Mouse (Mus musculus): ENCODE data around the gene Rhoh.
A peak's percentile ranks its signal among the peaks of the same experiment; 100 is the strongest.

Rhoh gene

GRCm38 (mm10) chr5:65860281-65861000 lies 572 bp upstream of the Rhoh start:
- no peak for DNase-seq (ENCODE audit: low spot score in 2 of 2)

DNA sequence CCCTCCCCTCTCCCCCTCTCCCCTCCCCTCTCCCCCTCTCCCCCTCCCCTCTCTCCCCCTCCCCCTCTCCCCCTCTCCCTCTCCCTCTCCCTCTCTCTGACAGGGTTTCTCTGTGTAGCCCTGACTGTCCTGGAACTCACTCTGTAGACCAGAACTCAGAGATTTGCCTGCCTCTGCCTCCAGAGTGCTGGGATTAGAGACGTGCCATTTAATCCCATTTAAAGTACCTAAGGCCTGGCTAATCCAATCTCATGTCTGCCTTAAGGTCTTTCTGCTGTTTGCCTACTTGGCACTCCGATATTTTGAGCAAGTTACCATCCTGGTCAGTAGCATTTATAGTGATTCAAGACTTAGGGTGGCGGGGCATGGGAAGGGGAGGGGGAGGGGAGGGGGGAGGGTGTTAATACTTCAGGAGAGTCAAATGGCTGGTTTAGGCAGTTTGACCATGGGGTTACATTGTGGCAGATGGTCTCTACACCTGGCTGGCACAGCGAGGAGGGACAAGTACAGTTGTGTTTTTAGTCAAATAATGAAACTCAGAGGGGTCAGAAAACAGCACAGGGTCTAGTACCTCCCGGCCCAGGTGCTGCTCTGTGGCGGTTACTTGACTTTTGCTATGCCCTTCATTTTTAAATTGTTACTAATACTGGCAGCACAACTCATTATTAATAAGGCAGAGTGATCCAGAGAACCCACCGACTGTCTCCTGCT lies 1.4 kb downstream of the Rhoh start:
- DNase-seq (ENCODE audit: low spot score in 2 of 2), result no peak

DNA sequence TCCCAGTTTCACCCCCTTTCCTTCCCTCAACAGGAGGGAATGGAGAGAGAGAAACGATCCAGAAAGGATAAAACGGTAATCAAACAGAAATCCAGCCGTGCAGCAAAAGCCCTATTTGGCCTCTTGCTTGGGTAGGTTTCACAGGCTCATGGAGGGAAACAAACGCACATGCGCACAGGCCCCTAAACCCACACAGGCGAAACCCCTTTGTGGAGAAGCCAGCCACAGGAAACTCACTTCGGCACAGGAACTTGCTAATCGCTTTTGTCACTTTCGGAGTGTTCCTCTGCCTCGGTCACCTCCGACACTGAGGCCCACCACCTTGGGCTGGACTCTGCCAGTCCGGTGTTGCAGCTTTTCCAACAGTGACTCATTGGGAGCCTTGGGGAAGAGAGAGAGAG lies 2.3 kb downstream of the Rhoh start:
- peak; percentile 67 to 69 for DNase-seq (ENCODE audit: low spot score in 2 of 2)

DNA sequence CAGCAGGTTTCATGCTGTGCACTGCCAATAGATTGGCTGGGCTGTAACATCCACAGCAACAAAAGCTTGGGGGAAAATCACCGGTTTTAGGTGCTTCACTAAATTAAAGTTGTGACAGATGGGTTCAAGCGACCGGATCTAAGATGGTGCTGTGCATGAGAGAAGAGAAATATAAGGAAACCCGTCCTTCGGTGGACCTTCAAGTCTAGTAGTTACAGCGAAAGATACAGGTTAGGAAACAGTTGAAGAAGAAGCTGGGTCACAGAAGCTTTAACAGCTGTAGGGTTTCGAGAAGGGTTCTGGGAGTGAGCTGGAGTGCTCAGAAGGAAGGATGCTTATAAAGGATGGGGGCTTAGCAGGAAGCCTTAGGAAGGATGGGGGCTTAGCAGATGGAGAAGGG lies 3.5 kb downstream of the Rhoh start:
- DNase-seq (ENCODE audit: low spot score in 2 of 2), result no peak

- no peak for DNase-seq (ENCODE audit: low spot score in 2 of 2)
Measured at GRCm38 (mm10) chr5:65864946-65865345, 3.9 kb downstream of the Rhoh start.

DNA sequence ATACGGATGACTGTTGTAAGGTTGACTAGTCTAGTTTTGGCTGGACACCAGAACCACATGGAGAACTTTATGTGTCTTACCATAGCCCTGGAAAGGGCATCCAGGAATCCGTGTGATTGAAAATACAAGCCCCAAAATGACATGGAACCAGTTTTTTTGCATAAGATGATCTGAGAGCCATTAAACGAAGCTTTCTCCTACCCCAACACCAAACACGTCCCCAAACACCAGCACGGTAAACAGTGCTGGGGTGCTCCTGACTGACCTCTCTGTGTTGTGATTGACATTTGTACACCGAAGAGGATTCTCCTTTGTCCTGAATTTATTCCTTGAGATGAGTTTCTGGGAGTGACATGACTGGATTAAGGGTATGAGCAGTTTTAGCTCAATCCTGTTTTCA lies 5.6 kb downstream of the Rhoh start:
- DNase-seq (ENCODE audit: low spot score in 2 of 2), result no peak

GRCm38 (mm10) chr5:65867380-65868116 lies 6.5 kb downstream of the Rhoh start:
- no peak for DNase-seq (ENCODE audit: low spot score in 2 of 2)

GRCm38 (mm10) chr5:65868419-65868818 lies 7.4 kb downstream of the Rhoh start:
- DNase-seq (ENCODE audit: low spot score in 2 of 2), result no peak

DNA sequence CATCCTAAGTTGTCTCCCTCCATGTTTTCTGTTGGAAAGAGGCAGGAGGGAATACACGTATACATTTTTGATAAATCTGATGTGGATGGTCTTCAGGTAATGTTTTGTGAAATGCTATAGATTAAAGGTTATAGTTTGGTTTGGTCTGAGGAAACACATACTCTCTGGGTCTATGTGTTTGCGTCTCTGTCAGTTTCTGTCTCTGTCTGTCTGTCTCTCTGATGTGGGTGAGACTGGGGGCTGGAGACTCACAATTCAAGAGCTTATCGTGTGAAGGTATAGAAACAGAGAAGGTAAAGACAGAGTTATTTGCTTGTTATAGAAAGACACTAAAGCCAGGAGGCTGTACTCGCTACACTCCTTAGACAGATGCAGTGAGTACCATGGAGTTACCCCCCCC lies 8.6 kb downstream of the Rhoh start:
- DNase-seq (ENCODE audit: low spot score in 2 of 2), result no peak

GRCm38 (mm10) chr5:65871276-65871875 lies 10.4 kb downstream of the Rhoh start:
- DNase-seq (ENCODE audit: low spot score in 2 of 2), result no peak

GRCm38 (mm10) chr5:65873212-65873611 lies 12.2 kb downstream of the Rhoh start:
- no peak for DNase-seq (ENCODE audit: low spot score in 2 of 2)

DNA sequence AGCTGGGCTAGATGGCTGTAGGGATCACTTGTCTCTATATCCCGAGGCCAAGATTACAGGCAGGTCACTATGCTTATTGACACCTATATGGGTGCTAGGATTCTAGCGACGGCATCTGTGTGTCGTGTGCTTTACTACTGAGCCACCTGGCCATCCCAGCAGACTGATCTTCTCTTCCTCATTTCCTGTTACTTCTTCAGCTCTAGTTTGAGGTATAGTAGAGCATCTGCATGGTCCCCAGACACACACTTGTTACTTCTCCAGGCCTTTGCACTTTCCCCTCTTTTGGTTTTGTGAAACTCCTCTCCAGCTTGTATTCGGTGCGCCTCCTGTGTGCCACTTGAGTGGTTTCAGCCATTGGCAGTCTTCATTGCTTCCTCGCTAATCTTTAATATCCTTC lies 14.3 kb downstream of the Rhoh start:
- no peak for DNase-seq (ENCODE audit: low spot score in 2 of 2)

- no peak for DNase-seq (ENCODE audit: low spot score in 2 of 2)
Measured at GRCm38 (mm10) chr5:65878367-65878766, 17.4 kb downstream of the Rhoh start.

- DNase-seq (ENCODE audit: low spot score in 2 of 2), result no peak
Measured at GRCm38 (mm10) chr5:65881254-65881653, 20.2 kb downstream of the Rhoh start.

DNA sequence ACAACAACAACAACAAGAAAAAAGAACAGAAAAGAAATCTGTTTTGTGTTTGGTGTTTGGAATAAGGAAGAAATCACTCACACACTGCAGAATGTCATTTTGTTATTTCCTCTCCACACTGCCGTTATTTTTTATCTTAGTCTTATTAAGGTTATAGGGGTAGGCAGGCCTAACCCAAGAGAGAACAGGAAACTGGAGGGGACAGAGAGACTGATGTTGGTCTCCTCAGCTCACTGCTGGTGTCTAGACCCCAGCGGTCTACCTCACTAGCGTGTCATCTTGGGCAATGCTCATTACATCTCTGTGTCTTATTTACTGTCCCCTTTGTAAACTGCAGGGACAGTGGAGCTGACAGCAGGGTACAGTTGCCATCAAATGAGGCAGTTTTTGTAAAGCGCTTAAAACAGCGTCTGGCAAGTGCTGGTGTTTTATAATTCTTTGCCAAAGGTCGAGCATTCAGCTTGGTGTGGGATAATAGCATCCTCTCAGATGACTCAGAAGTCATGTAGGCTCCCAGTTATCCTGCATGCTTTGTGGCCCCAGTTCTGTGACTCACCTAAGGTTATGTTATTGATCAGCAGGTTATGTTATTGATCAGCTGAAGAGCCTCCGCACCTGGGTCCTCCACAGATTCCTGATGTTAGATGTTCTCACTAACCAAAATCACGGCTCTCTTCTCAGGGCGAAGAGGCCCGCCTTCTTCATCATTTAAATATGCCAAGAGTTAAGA lies 21.6 kb downstream of the Rhoh start:
- no peak for DNase-seq (ENCODE audit: low spot score in 2 of 2)

DNA sequence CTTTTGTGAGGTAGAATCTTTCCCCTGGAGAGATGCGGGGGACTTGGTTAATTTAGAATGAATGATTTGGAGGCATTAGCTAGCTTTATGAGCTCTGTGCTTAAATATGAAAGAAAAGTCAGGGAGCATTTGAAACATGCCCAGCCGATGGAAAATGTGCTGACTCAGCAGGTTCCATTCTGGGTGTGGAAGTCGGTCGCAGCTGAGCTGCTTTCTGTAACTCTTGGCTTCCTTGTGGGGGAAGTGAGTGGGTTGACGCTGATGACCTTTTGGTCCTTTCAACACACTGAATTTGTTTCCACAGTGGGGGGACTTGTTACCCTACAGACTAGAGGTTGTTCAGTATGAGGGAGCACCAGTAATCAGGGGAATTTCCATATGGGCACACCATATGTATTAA lies 22.3 kb downstream of the Rhoh start:
- DNase-seq (ENCODE audit: low spot score in 2 of 2), result no peak

- no peak for DNase-seq (ENCODE audit: low spot score in 2 of 2)
Measured at GRCm38 (mm10) chr5:65885699-65886443, 24.9 kb downstream of the Rhoh start.

- no peak for DNase-seq (ENCODE audit: low spot score in 2 of 2)
Measured at GRCm38 (mm10) chr5:65888102-65888501, 27.1 kb downstream of the Rhoh start.

DNA sequence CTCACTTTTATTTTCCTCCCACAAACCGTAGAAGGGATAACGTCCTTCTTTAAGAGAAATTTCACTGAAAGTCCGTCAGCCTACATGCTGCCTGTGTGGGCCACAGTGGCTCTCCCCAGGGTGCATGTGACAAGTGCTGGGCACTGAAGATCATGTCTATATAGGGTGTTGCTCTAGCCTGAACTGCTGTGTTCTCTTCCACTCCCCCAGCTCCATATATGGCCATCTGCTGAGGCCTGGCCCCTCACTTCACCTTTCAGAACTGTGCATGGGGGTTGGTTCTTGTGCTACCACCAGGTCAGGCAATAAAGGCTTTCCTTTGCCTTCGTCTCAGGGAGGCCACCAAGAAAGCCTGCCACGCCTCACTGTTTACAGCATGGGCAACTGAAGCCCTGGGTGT lies 28.0 kb downstream of the Rhoh start:
- DNase-seq (ENCODE audit: low spot score in 2 of 2), result no peak

GRCm38 (mm10) chr5:65891251-65891826 lies 30.3 kb downstream of the Rhoh start:
- DNase-seq (ENCODE audit: low spot score in 2 of 2), result no peak

Measured in spleen, postnatal 14 days (tissue).